Mouse (Mus musculus) liver, postnatal 0 days (tissue): Measurements from ENCODE around the gene Crip2.

Experiments
- CTCF ChIP-seq: sonication (generic); IDR thresholded peaks from 2 replicates; pipeline ENCODE4 v1.5.1; 2016; ENCODE audit warnings: antibody characterized with exemption, low read depth
- EP300 ChIP-seq: IDR thresholded peaks from 2 replicates; pipeline ENCODE4 v1.6.1; 2016; ENCODE audit warnings: antibody characterized with exemption, low read depth, mild to moderate bottlenecking

- TF ChIP-seq CTCF (no peak), EP300 (no peak)
Observed at GRCm38 (mm10) chr12:113157971-113158370, 17.9 kb downstream of the Crip2 start.
